Mouse (Mus musculus) kidney, embryonic 15.5 days (tissue): ENCODE measurements around the gene Sh2d4b. TPM values are rescaled to one million over a fixed set of nuclear protein-coding genes. Genes with fewer than 3 reads are reported as not detected.

ENCODE experiments used
- ATAC-seq: fragments of 200-750 bp; cut with Nextera tagmentation; replicated peaks from 2 replicates; pipeline ENCODE4 v1.8.0; 2017; ENCODE audit warnings: moderate TSS enrichment; ENCODE audit not compliant: low FRiP score
- H3K27ac ChIP-seq: fragments of 300-500 bp; sonication (generic); 2 replicates; pipeline ENCODE4 v1.5.1; 2015; ENCODE audit warnings: mild to moderate bottlenecking, inconsistent platforms
- H3K27me3 ChIP-seq: fragments of 300-500 bp; sonication (generic); 2 replicates; pipeline ENCODE4 v1.6.1; 2015; ENCODE audit warnings: inconsistent platforms
- H3K36me3 ChIP-seq: fragments of 300-500 bp; sonication (generic); 2 replicates; pipeline ENCODE4 v1.6.1; 2015; ENCODE audit warnings: inconsistent platforms
- H3K4me1 ChIP-seq: fragments of 300-500 bp; sonication (generic); 2 replicates; pipeline ENCODE4 v1.6.1; 2015; ENCODE audit warnings: inconsistent platforms
- H3K4me2 ChIP-seq: fragments of 300-500 bp; sonication (generic); 2 replicates; pipeline ENCODE4 v1.6.1; 2015; ENCODE audit warnings: moderate library complexity, mild to moderate bottlenecking, inconsistent platforms
- H3K4me3 ChIP-seq: fragments of 300-500 bp; sonication (generic); replicated peaks from 2 replicates; pipeline ENCODE4 v1.5.1; 2015; ENCODE audit warnings: mild to moderate bottlenecking, inconsistent platforms
- H3K9ac ChIP-seq: fragments of 300-500 bp; sonication (generic); 2 replicates; pipeline ENCODE4 v1.6.1; 2015; ENCODE audit warnings: mild to moderate bottlenecking, inconsistent platforms
- H3K9me3 ChIP-seq: fragments of 300-500 bp; sonication (generic); replicated peaks from 2 replicates; pipeline ENCODE4 v1.6.1; 2016; ENCODE audit warnings: inconsistent platforms
- WGBS: fragments of 180-500 bp; shearing (Covaris S2); methylation state at CpG from one replicate; pipeline ENCODE4 v1.1.7; 2015; ENCODE audit warnings: mixed read lengths; 5-methylcytosine and 5-hydroxymethylcytosine counted together
- polyA plus RNA-seq: library from polyadenylated mRNA; unstranded; fragments of >200 nt; fragmentation: Nextera tagmentation; extraction: Ambion mirVana; gene quantifications from 2 replicates; pipeline ENCODE4 v1.2.1, GENCODE M21; 2015

Sh2d4b gene
- polyA plus RNA-seq: 0.85 and 0.92 TPM in 2 replicates

GRCm38 (mm10) chr14:40893196-40893595 is at the start of gene Sh2d4b:
Gene Sh2d4b, minus strand, starts transcription at chr14:40893266.
- Histone ChIP-seq H3K36me3 (no peaks in the 10 kb centered on the region), H3K9ac (no peak within 1 kb of the TSS), H3K4me2 (peak within 1 kb of the TSS; percentile 55; the same call in 1 of the 2 replicates), H3K27me3 (no peaks in the 10 kb centered on the region), H3K27ac (peak within 1 kb of the TSS; percentile 29; the same call in 1 of the 2 replicates), H3K9me3 (no peaks in the 10 kb centered on the region), H3K4me1 (peaks cover 23% of the 10 kb centered on the region), H3K4me3 (no peak within 1 kb of the TSS)
- ATAC-seq: no peak; the same call in 1 of the 2 replicates
- WGBS: 53% methylated on average over 3 of the region's 3 CpGs

DNA sequence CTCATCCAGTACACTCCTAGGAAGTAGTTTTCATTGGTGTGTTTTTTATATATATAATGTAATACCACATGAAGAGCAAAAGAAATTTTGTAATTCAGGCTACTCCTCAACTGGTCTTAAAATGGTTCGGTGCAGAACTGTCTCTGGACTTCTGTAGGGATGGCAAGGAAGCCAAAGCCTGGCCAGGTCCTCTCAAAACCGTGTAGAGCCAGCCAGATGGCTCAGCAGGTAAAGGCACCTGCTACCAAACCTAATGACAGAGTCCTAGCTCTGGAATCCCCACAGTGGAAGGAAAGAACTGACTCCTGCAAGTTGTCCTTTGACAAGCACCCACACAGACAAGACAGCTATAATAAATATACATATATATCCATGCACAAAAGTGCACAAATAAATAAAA is 49.4 kb upstream of the Sh2d4b start:
- H3K27me3 ChIP-seq: no peaks in the 10 kb centered on the region
- WGBS: 87% methylated on average over 2 of the region's 2 CpGs
- H3K36me3 ChIP-seq: peaks cover 18% of the 10 kb centered on the region; the same call in 1 of the 2 replicates
- H3K9ac ChIP-seq: no peak overlapping the region
- no peak overlapping the region for H3K27ac ChIP-seq
- H3K4me3 ChIP-seq: no peak overlapping the region
- ATAC-seq: no peak
- no peak overlapping the region for H3K4me2 ChIP-seq
- H3K9me3 ChIP-seq: no peaks in the 10 kb centered on the region
- peaks cover 10% of the 10 kb centered on the region for H3K4me1 ChIP-seq

DNA sequence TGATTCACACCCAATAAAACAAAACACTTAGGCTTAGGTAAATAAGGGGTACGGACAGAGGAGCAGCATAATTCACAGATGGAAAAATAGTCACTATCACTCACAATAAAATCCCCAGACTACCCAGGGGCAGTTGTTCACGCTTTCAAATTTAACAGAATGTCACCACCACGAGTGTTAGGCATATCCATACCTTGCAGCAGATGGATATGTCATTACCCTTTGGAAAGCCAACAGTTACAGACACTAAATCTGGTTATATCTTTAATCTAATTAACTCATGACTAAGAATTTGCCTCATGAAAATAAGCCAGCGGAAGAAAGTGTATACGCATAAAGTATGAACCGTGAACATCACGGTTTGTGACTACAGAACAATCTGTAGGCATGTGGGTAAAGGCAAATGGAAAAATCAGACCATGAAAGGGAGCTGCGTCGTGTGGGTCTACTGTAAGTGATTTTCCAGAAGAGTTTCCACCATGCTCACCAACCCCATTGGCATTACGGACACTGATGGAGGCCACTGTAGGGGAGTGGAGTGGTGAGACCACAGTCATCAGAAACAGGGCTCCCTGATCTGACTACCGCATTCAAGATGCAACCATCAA is 45.4 kb upstream of the Sh2d4b start:
- 0 out of 2 replicates have a peak, but pooled peaks cover 2% of the 10 kb centered on the region for H3K36me3 ChIP-seq
- H3K4me3 ChIP-seq: no peak overlapping the region
- no peak overlapping the region for H3K27ac ChIP-seq
- no peaks in the 10 kb centered on the region for H3K27me3 ChIP-seq
- H3K9ac ChIP-seq: no peak overlapping the region
- 81% methylated on average over 11 of the region's 11 CpGs for WGBS
- H3K4me1 ChIP-seq: peaks cover 44% of the 10 kb centered on the region
- no peaks in the 10 kb centered on the region for H3K9me3 ChIP-seq
- no peak for ATAC-seq
- H3K4me2 ChIP-seq: no peak overlapping the region

GRCm38 (mm10) chr14:40937052-40937451 is 44.0 kb upstream of the Sh2d4b start:
- WGBS: 51% methylated on average over 4 of the region's 4 CpGs
- ATAC-seq: no peak; the same call in 1 of the 2 replicates
- Histone ChIP-seq H3K4me3 (no peak overlapping the region), H3K9ac (no peak overlapping the region), H3K9me3 (no peaks in the 10 kb centered on the region), H3K27me3 (no peaks in the 10 kb centered on the region), H3K4me2 (no peak overlapping the region), H3K36me3 (0 out of 2 replicates have a peak, but pooled peaks cover 2% of the 10 kb centered on the region), H3K27ac (peak overlapping the region; percentile 55; the same call in 1 of the 2 replicates), H3K4me1 (peaks cover 57% of the 10 kb centered on the region)

- no peak for ATAC-seq
- H3K4me2 ChIP-seq: no peak overlapping the region
- H3K36me3 ChIP-seq: 0 out of 2 replicates have a peak, but pooled peaks cover 2% of the 10 kb centered on the region
- no peak overlapping the region for H3K9ac ChIP-seq
- WGBS: 85% methylated on average over 1 of the region's 1 CpGs
- no peak overlapping the region for H3K27ac ChIP-seq
- H3K9me3 ChIP-seq: no peaks in the 10 kb centered on the region
- H3K27me3 ChIP-seq: no peaks in the 10 kb centered on the region
- no peak overlapping the region for H3K4me3 ChIP-seq
- peaks cover 71% of the 10 kb centered on the region for H3K4me1 ChIP-seq
Observed at GRCm38 (mm10) chr14:40935481-40935880, 42.4 kb upstream of the Sh2d4b start.

- H3K4me1 ChIP-seq: peaks cover 75% of the 10 kb centered on the region
- 55% methylated on average over 2 of the region's 2 CpGs for WGBS
- H3K4me2 ChIP-seq: no peak overlapping the region
- ATAC-seq: no peak
- H3K9me3 ChIP-seq: no peaks in the 10 kb centered on the region
- 0 out of 2 replicates have a peak, but pooled peaks cover 2% of the 10 kb centered on the region for H3K36me3 ChIP-seq
- no peak overlapping the region for H3K27ac ChIP-seq
- H3K9ac ChIP-seq: no peak overlapping the region
- no peaks in the 10 kb centered on the region for H3K27me3 ChIP-seq
- no peak overlapping the region for H3K4me3 ChIP-seq
Observed at GRCm38 (mm10) chr14:40935054-40935453, 42.0 kb upstream of the Sh2d4b start.

DNA sequence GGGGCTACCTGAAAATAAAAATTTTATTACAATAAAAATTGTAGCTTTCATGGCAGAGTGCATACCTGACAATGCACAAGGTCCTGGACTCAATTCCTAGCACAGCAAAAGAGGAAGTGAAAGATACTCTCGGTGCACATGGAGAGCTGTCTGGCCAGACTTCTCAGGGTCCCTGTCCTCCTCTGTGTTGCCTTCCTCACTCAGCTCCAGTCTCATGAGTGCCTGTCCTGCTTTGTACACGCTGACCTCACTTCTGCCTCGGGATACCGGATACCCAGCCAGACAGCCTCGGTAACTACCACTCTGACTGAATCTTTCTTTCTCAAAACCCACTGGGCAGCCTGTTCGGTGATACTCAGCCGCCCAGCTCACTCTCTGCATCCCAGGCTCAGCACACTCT is 40.3 kb upstream of the Sh2d4b start:
- Histone ChIP-seq H3K4me3 (no peak overlapping the region), H3K27ac (peak overlapping the region; percentile 49), H3K4me2 (no peak overlapping the region), H3K27me3 (no peaks in the 10 kb centered on the region), H3K9ac (no peak overlapping the region), H3K9me3 (no peaks in the 10 kb centered on the region), H3K4me1 (peaks cover 92% of the 10 kb centered on the region), H3K36me3 (0 out of 2 replicates have a peak, but pooled peaks cover 2% of the 10 kb centered on the region)
- 51% methylated on average over 7 of the region's 7 CpGs for WGBS
- no peak; the same call in 1 of the 2 replicates for ATAC-seq

DNA sequence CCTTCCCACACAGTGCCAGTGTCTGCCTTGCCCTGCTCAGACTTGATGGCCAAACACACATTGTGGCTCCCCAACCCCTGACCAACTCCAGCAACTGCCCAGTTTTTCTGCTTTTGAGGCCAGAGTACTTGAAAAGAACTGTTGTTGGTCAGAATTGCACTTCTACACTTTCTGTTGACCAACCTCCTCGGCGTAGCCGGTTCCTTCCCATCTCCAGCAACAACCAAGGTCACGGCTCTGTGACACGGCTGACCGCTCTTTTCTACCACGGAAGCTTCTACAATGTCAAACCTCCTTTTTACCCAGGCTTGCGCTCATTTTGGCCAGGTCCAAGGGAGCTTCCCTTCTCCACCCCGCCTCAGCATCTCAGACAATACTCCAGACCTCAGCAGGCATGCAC is 39.2 kb upstream of the Sh2d4b start:
- peak; percentile 18; the same call in 1 of the 2 replicates for ATAC-seq
- 0 out of 2 replicates have a peak overlapping the region, but pooled peaks have one; percentile 19 for H3K9ac ChIP-seq
- 46% methylated on average over 9 of the region's 9 CpGs for WGBS

GRCm38 (mm10) chr14:40931115-40931829 is 38.2 kb upstream of the Sh2d4b start:
- Histone ChIP-seq H3K9ac (no peak overlapping the region), H3K4me2 (peak overlapping the region; percentile 22; the same call in 1 of the 2 replicates), H3K36me3 (0 out of 2 replicates have a peak, but pooled peaks cover 2% of the 10 kb centered on the region), H3K4me1 (peaks cover 98% of the 10 kb centered on the region), H3K9me3 (no peaks in the 10 kb centered on the region), H3K27ac (peak overlapping the region; percentile 91), H3K27me3 (no peaks in the 10 kb centered on the region), H3K4me3 (no peak overlapping the region)
- ATAC-seq: peak; percentile 61
- WGBS: 50% methylated on average over 3 of the region's 3 CpGs

More for the DNA sequence above, 39.2 kb upstream of the Sh2d4b start:
- Histone ChIP-seq H3K27me3 (no peaks in the 10 kb centered on the region), H3K36me3 (0 out of 2 replicates have a peak, but pooled peaks cover 2% of the 10 kb centered on the region), H3K4me3 (no peak overlapping the region), H3K4me2 (peak overlapping the region; percentile 22; the same call in 1 of the 2 replicates), H3K4me1 (peaks cover 97% of the 10 kb centered on the region), H3K9me3 (no peaks in the 10 kb centered on the region), H3K27ac (peak overlapping the region; percentile 91)

DNA sequence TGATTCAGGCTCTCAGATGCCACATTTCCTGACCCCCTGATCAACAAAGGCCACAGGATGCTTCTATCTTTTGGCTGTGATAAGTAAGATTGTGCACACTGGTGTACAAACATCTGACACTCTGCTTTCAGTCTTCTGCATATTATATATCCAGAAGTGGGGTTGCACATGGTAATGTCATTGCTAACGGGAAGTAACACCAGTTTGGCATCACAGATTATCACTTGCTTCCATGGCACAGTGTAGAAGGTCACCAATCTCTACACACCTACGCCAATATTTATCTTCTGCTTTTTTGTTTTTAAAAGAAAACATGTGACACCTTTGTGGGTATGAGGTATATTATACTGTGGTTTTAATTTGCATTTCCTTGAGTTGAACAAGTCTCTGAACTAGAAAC is 36.9 kb upstream of the Sh2d4b start:
- Histone ChIP-seq H3K27ac (peak overlapping the region; percentile 91), H3K4me3 (no peak overlapping the region)
- 83% methylated on average over 2 of the region's 2 CpGs for WGBS

GRCm38 (mm10) chr14:40928897-40929296 is 35.8 kb upstream of the Sh2d4b start:
- Histone ChIP-seq H3K4me1 (peaks cover 90% of the 10 kb centered on the region), H3K27ac (peak overlapping the region; percentile 66), H3K4me3 (no peak overlapping the region), H3K9me3 (no peaks in the 10 kb centered on the region), H3K36me3 (no peaks in the 10 kb centered on the region), H3K4me2 (no peak overlapping the region), H3K9ac (no peak overlapping the region), H3K27me3 (no peaks in the 10 kb centered on the region)
- 64% methylated on average over 5 of the region's 5 CpGs for WGBS
- no peak for ATAC-seq

More for the DNA sequence above, 36.9 kb upstream of the Sh2d4b start:
- no peak for ATAC-seq
- peaks cover 90% of the 10 kb centered on the region for H3K4me1 ChIP-seq
- H3K4me2 ChIP-seq: no peak overlapping the region
- H3K36me3 ChIP-seq: 0 out of 2 replicates have a peak, but pooled peaks cover 2% of the 10 kb centered on the region
- H3K27me3 ChIP-seq: no peaks in the 10 kb centered on the region
- no peak overlapping the region for H3K9ac ChIP-seq
- no peaks in the 10 kb centered on the region for H3K9me3 ChIP-seq

DNA sequence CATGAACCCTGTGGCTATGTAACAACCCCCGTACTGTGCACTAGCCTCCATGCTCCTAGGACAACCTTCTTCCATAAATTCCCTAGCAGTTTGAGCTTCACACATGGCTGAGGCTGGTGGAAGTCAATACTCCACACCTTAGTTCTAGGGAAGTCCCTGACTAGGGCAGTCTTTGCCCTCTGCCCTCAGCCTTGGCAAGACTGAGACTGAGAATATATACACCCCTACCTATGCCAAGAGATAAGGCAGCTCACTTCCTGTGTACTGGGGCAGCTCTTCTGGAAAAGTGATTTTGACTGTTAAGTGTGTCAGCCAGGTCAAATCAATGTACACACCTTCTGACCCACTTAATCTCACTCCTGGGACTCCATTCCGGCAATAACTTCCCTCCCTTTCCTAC is 34.0 kb upstream of the Sh2d4b start:
- Histone ChIP-seq H3K27me3 (no peaks in the 10 kb centered on the region), H3K27ac (peak overlapping the region; percentile 71), H3K36me3 (peaks cover 5% of the 10 kb centered on the region; the same call in 1 of the 2 replicates), H3K9ac (no peak overlapping the region), H3K4me2 (no peak overlapping the region), H3K4me3 (no peak overlapping the region), H3K4me1 (peaks cover 78% of the 10 kb centered on the region), H3K9me3 (no peaks in the 10 kb centered on the region)
- WGBS: 22% methylated on average over 2 of the region's 2 CpGs
- peak; percentile 28 for ATAC-seq
